Mouse (Mus musculus) megakaryocyte, embryonic 14.5 days (primary cell): ENCODE results near the gene Ptpn13.

Experiments
- FLI1 ChIP-seq: IDR thresholded peaks from 2 replicates; pipeline ENCODE4 v1.6.1; 2012; ENCODE audit warnings: low read length, inconsistent platforms, mixed read lengths
- GATA1 ChIP-seq: IDR thresholded peaks from 3 replicates; pipeline ENCODE4 v1.6.1; 2012; ENCODE audit warnings: mixed read lengths, low read length, inconsistent platforms, borderline replicate concordance

DNA sequence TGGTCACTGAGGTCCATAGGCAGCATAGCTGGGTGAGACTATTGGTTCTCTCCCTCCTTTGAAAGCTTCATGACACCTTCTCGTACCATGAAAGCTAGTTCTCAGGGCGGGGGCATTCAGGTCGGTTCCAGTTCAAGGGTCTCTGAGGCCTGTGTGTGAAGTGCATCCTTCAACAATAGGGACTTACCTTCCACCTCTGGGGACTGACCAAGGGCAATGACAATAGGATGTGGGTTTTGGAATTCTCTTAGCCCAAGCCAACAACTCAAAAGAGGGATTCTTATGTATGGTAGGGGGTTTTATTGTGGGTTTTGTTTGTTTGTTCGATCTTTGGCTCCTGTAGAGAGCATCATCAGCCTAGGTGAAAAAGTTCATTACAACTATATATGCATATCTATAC lies 42.0 kb upstream of the Ptpn13 start:
- no peak for TF ChIP-seq FLI1
- no peak for TF ChIP-seq GATA1
